Mouse (Mus musculus) ES-Bruce4 (cell line): ENCODE data around the gene H1fx.

Source experiments
- EP300 ChIP-seq: IDR thresholded peaks from 2 replicates; pipeline ENCODE4 v1.6.1; 2011; ENCODE audit warnings: low read depth, low read length; ENCODE audit not compliant: insufficient read depth
- POLR2A ChIP-seq: IDR thresholded peaks from one replicate; pipeline ENCODE4 v1.8.1; 2011; ENCODE audit warnings: low read length; ENCODE audit not compliant: insufficient read depth

DNA sequence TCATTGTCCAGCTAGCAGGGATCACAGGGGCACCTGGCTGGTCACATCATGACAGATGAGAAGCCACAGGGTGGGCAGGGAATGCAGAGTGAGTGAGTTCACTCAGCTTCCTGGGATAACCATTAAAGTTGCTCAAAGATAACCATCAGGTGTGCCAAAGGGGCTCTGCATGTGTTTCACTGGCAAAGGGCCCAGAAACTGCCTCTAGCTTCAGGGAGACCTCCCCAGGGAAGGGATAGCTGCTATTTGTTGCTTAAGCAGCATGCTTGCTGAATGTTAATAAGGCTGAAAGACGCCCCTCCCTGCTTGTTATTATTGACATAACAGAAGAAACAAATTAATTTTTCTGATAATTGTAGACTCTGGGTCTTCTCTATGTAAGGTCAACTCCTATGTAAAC, 10.4 kb upstream of the H1fx start:
- no peak for TF ChIP-seq POLR2A
- no peak for TF ChIP-seq EP300
